Mouse (Mus musculus): ENCODE results near the gene Zcchc24.
A peak's percentile ranks its signal among the peaks of the same experiment; 100 is the strongest.

Zcchc24 gene

GRCm38 (mm10) chr14:25776294-25776693 is 7.5 kb upstream of the Zcchc24 start:
- DNase-seq (ENCODE audit: low spot score) = no peak

- DNase-seq (ENCODE audit: low spot score) = peak; percentile 81
These were observed 5.3 kb upstream of the Zcchc24 start for GRCm38 (mm10) chr14:25774100-25774499.

- no peak for DNase-seq (ENCODE audit: low spot score)
These were observed 4.2 kb upstream of the Zcchc24 start for GRCm38 (mm10) chr14:25773039-25773438.

GRCm38 (mm10) chr14:25769626-25770306 is 927 bp upstream of the Zcchc24 start:
- DNase-seq (ENCODE audit: low spot score) = no peak

- DNase-seq (ENCODE audit: low spot score) = no peak
These were observed 462 bp downstream of the Zcchc24 start for GRCm38 (mm10) chr14:25768261-25768893.

- no peak for DNase-seq (ENCODE audit: low spot score)
These were observed 1.1 kb downstream of the Zcchc24 start for GRCm38 (mm10) chr14:25767725-25768203.

GRCm38 (mm10) chr14:25766441-25766840 is 2.4 kb downstream of the Zcchc24 start:
- no peak for DNase-seq (ENCODE audit: low spot score)

GRCm38 (mm10) chr14:25765921-25766320 is 2.9 kb downstream of the Zcchc24 start:
- no peak for DNase-seq (ENCODE audit: low spot score)

GRCm38 (mm10) chr14:25765146-25765545 is 3.7 kb downstream of the Zcchc24 start:
- DNase-seq (ENCODE audit: low spot score) = no peak

GRCm38 (mm10) chr14:25761184-25761583 is 7.7 kb downstream of the Zcchc24 start:
- no peak for DNase-seq (ENCODE audit: low spot score)

- no peak for DNase-seq (ENCODE audit: low spot score)
These were observed 8.8 kb downstream of the Zcchc24 start for GRCm38 (mm10) chr14:25759981-25760537.

- DNase-seq (ENCODE audit: low spot score) = no peak
These were observed 9.3 kb downstream of the Zcchc24 start for GRCm38 (mm10) chr14:25759551-25759950.

- no peak for DNase-seq (ENCODE audit: low spot score)
These were observed 10.9 kb downstream of the Zcchc24 start for GRCm38 (mm10) chr14:25757917-25758316.

- DNase-seq (ENCODE audit: low spot score) = no peak
These were observed 12.4 kb downstream of the Zcchc24 start for GRCm38 (mm10) chr14:25756385-25756990.

GRCm38 (mm10) chr14:25755541-25755940 is 13.3 kb downstream of the Zcchc24 start:
- DNase-seq (ENCODE audit: low spot score) = no peak

GRCm38 (mm10) chr14:25754531-25755484 is 14.0 kb downstream of the Zcchc24 start:
- no peak for DNase-seq (ENCODE audit: low spot score)

- DNase-seq (ENCODE audit: low spot score) = no peak
These were observed 15.8 kb downstream of the Zcchc24 start for GRCm38 (mm10) chr14:25753021-25753420.

GRCm38 (mm10) chr14:25751067-25751466 is 17.8 kb downstream of the Zcchc24 start:
- no peak for DNase-seq (ENCODE audit: low spot score)

- DNase-seq (ENCODE audit: low spot score) = no peak
These were observed 18.3 kb downstream of the Zcchc24 start for GRCm38 (mm10) chr14:25750448-25751015.

- DNase-seq (ENCODE audit: low spot score) = peak; percentile 60
These were observed 19.5 kb downstream of the Zcchc24 start for GRCm38 (mm10) chr14:25749143-25749909.
